Mouse (Mus musculus): ENCODE results near the gene Bud31. TPM values are rescaled to one million over a fixed set of nuclear protein-coding genes. Genes with fewer than 3 reads are reported as not detected.
"Not testable (repeated sequence)": the region's sequence is repeated elsewhere in the genome, so short reads cannot be mapped to it uniquely, and the experiment has no call there.

Gene Bud31
- 231 and 236 TPM in 2 replicates for polyA plus RNA-seq (2016; fragmentation: Nextera tagmentation; extraction: Ambion mirVana)

DNA sequence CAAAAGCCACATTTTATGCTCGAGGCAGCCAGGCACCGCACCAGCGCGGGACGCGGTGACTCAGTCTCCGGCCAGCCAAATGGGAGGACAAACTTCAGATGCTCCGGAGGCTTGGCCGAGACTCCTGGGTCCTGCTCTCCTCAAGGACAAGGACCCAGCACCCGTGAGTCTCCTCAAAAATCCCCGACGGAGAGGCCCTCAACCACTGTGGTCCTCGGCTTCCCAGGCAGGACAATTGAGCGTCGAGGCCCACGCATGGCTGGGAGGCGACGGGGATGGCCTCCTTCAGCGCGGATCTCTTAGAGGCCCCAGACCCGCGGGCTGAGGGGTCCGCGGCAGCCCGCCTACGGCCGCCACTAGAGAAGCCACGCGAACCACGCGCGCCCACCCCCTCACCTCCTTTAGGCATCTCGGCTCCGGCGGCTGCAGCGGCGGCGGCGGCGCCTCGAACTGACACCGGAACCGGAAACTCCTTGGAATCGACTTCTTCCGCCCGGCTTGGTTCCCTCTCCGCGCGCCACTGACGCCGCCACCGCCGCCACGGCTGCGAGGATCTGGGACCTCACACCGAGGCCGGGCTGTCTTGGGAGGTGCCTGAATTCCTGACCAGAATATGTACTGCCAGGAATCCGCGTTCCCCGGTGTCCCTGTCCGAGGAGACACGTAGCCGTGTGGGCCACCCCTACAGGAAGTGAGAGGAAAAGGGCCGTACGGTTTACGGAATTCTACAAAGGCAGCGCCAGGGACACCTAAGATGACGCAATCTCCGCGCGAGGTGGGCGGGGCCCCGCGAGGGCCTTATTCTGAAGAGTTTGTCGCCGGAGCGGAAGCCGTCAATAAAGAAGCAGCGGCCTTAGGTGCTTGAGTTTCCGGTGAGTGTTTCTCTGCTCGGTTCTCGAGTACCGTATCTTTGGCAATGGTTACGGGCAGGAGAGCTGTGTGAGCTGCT, at the start of gene Bud31, which contains the start of gene Pdap1:
Gene Bud31 (plus strand): TSS at position 792 of the 949 bp plus-strand sequence.
Gene Pdap1 (minus strand): TSS at position 668 of the 949 bp plus-strand sequence.
- peaks cover 26% of the 10 kb centered on the region for H3K4me1 ChIP-seq
- under 1% methylated on average over 84 of the region's 84 CpGs for WGBS
- H3K4me2 ChIP-seq (replicated peaks): peak within 1 kb of the TSS; percentile 84
- H3K4me3 ChIP-seq: peak within 1 kb of the TSS; percentile 93
- no peaks in the 10 kb centered on the region for H3K27me3 ChIP-seq (replicated peaks)
- peak within 1 kb of the TSS; percentile 91 for H3K9ac ChIP-seq
- peak; percentile 92 for ATAC-seq (ENCODE audit: low FRiP score, low read depth)
- H3K27ac ChIP-seq: peak within 1 kb of the TSS; percentile 74
- H3K36me3 ChIP-seq: peaks cover 48% of the 10 kb centered on the region
- H3K9me3 ChIP-seq: no peaks in the 10 kb centered on the region

GRCm38 (mm10) chr5:145096195-145096594, 44.0 kb upstream of the Bud31 start:
- Histone ChIP-seq H3K27me3 (replicated peaks) (no peaks in the 10 kb centered on the region), H3K4me1 (no peaks in the 10 kb centered on the region), H3K4me2 (replicated peaks) (no peak overlapping the region), H3K36me3 (peaks cover 89% of the 10 kb centered on the region), H3K27ac (no peak overlapping the region), H3K9me3 (no peaks in the 10 kb centered on the region), H3K9ac (no peak overlapping the region), H3K4me3 (no peak overlapping the region)
- WGBS: 88% methylated on average over 4 of the region's 4 CpGs
- ATAC-seq (ENCODE audit: low FRiP score, low read depth): no peak

DNA sequence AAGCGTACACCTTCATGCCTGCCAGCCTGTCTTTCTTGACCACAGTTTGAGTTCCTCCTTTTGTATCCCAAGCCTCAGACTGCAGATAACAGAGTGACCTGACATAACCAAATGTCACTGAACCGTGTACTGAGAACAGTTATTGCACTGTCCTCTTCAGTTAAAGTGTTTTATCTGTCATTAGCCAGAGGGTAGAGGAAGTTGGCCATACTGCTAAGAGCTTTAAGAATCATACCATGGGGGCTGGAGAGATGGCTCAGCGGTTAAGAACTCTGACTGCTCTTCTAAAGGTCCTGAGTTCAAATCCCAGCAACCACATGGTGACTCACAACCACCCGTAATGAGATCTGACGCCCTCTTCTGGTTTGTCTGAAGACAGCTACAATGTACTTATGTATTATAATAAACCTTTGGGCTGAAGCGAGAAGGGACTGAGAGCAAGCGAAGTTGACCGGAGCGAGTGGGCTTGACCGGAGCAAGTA, 41.8 kb upstream of the Bud31 start:
- Histone ChIP-seq H3K36me3 (peaks cover 92% of the 10 kb centered on the region), H3K9ac (no peak overlapping the region), H3K9me3 (no peaks in the 10 kb centered on the region), H3K4me2 (replicated peaks) (no peak overlapping the region), H3K4me1 (no peaks in the 10 kb centered on the region), H3K27ac (no peak overlapping the region), H3K27me3 (replicated peaks) (no peaks in the 10 kb centered on the region), H3K4me3 (no peak overlapping the region)
- 92% methylated on average over 10 of the region's 10 CpGs for WGBS
- ATAC-seq (ENCODE audit: low FRiP score, low read depth): no peak

DNA sequence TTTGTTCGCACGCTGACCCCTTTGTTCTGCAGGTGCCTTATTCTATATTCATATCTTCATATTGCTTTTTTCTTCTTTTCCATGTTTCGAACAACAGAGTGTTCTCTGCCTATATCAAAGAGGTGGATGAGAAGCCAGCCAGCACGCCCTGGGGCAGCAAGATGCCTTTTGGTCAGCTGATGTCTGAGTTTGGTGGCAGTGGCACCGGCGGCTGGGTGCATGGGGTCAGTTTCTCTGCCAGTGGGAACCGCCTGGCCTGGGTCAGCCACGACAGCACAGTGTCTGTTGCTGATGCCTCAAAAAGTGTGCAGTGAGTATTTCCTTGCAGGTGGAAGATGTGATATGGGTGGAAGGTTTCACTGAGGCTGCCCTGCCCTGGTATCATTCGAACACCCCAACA, 39.2 kb upstream of the Bud31 start:
- H3K27ac ChIP-seq: no peak overlapping the region
- no peak for ATAC-seq (ENCODE audit: low FRiP score, low read depth)
- H3K36me3 ChIP-seq: peaks cover 94% of the 10 kb centered on the region

DNA sequence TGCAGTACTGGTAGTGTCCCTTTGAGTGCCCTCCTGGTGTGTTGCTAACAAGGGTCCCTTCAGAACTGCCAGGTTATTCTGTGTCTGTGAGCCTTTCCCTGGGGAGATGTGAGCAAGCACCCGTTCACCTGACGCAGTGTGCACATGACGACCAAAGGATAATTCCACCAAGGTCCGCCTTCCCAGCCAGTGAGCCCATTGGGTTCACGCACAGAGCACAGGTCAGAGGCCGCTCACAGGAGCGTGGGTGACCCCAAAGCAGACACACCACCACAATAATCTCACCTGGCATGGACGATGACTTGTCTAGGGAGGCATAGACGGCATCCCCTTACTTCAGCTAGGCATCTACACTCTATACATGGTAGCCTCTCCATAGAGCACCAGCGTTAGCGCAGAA, 38.7 kb upstream of the Bud31 start:
- not testable (repeated sequence) for H3K4me2 ChIP-seq (replicated peaks)

More for the DNA sequence above, 39.2 kb upstream of the Bud31 start:
- 95% methylated on average over 9 of the region's 9 CpGs for WGBS
- Histone ChIP-seq H3K9me3 (no peaks in the 10 kb centered on the region), H3K27me3 (replicated peaks) (no peaks in the 10 kb centered on the region), H3K4me3 (no peak overlapping the region), H3K4me2 (replicated peaks) (no peak overlapping the region), H3K9ac (no peak overlapping the region), H3K4me1 (no peaks in the 10 kb centered on the region)

DNA sequence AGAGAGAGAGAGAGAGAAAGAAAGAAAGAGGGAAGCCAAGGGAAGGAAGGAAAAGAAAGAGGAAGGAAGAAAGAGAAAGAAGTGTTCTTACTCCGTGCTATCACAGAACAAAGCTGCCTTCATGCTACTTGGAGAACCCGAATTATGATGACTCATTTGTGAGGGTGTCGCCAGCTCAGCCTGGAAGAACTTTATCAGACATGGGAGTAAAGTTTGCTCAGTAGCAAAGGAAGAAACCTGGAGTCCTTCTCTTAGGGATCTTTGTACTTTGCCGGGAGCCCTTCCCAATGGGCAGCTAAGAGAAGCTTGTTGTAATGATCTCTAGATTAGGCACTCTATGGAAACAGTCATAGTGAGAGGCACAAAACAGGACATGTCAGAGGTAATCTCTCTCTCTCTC, 37.5 kb upstream of the Bud31 start:
- Histone ChIP-seq H3K27me3 (replicated peaks) (no peaks in the 10 kb centered on the region), H3K9ac (no peak overlapping the region), H3K4me3 (no peak overlapping the region), H3K36me3 (peaks cover 94% of the 10 kb centered on the region), H3K4me2 (replicated peaks) (no peak overlapping the region), H3K4me1 (no peaks in the 10 kb centered on the region), H3K27ac (no peak overlapping the region), H3K9me3 (no peaks in the 10 kb centered on the region)
- 90% methylated on average over 4 of the region's 4 CpGs for WGBS
- ATAC-seq (ENCODE audit: low FRiP score, low read depth): no peak

More for the DNA sequence above, 38.7 kb upstream of the Bud31 start:
- H3K27ac ChIP-seq; H3K9me3 ChIP-seq; ATAC-seq (ENCODE audit: low FRiP score, low read depth); H3K27me3 ChIP-seq (replicated peaks); H3K4me3 ChIP-seq; H3K9ac ChIP-seq; H3K4me1 ChIP-seq: not testable (repeated sequence)
- 98% methylated on average over 11 of the region's 11 CpGs for WGBS
- peaks cover 94% of the 10 kb centered on the region for H3K36me3 ChIP-seq

GRCm38 (mm10) chr5:145104328-145104727, 35.8 kb upstream of the Bud31 start:
- 84% methylated on average over 9 of the region's 9 CpGs for WGBS
- no peak for ATAC-seq (ENCODE audit: low FRiP score, low read depth)
- Histone ChIP-seq H3K27ac (no peak overlapping the region), H3K4me3 (no peak overlapping the region), H3K36me3 (peaks cover 98% of the 10 kb centered on the region), H3K4me1 (no peaks in the 10 kb centered on the region), H3K4me2 (replicated peaks) (no peak overlapping the region), H3K27me3 (replicated peaks) (no peaks in the 10 kb centered on the region), H3K9ac (no peak overlapping the region), H3K9me3 (no peaks in the 10 kb centered on the region)

DNA sequence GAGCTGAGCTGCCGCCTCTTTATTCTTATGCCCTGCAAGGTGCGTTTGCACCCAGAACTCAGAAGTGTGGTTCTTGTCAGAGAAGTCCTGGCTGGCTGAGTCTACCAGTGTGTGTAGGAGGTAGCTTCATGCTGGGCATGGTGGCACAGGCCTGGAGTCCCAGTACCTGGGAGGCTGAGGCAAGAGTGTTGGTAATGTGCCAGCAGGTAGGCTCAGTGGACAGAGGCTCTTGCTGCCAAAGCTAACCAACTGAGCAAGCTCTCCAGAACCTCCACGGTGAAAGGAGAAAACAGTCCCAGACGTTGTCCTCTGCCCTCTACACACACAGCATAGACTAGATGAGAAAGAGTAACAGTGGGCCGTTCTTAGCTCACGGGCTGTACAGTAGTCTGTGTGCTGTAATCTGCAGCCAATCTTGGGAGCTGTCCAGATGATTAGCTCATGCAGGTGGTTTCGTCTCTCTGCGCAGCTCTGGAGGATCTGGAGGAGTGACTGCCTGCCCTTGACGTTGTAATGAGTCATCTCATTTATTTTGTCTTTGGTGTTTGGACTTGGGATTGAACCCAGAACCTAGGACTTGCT, 34.4 kb upstream of the Bud31 start:
- Histone ChIP-seq H3K4me1 (no peaks in the 10 kb centered on the region), H3K4me3 (no peak overlapping the region), H3K36me3 (peaks cover 98% of the 10 kb centered on the region), H3K4me2 (replicated peaks) (no peak overlapping the region), H3K9me3 (no peaks in the 10 kb centered on the region), H3K27ac (no peak overlapping the region), H3K9ac (no peak overlapping the region), H3K27me3 (replicated peaks) (no peaks in the 10 kb centered on the region)
- 95% methylated on average over 9 of the region's 9 CpGs for WGBS
- no peak for ATAC-seq (ENCODE audit: low FRiP score, low read depth)

GRCm38 (mm10) chr5:145110401-145110800, 29.8 kb upstream of the Bud31 start:
- peaks cover 58% of the 10 kb centered on the region for H3K36me3 ChIP-seq
- ATAC-seq (ENCODE audit: low FRiP score, low read depth): no peak
- no peaks in the 10 kb centered on the region for H3K9me3 ChIP-seq
- H3K27me3 ChIP-seq (replicated peaks): peaks cover 20% of the 10 kb centered on the region
- WGBS: 84% methylated on average over 6 of the region's 6 CpGs
- H3K4me2 ChIP-seq (replicated peaks): no peak overlapping the region
- H3K4me3 ChIP-seq: no peak overlapping the region
- no peak overlapping the region for H3K9ac ChIP-seq
- H3K27ac ChIP-seq: no peak overlapping the region
- H3K4me1 ChIP-seq: peaks cover 9% of the 10 kb centered on the region; the same call in 1 of the 2 replicates

DNA sequence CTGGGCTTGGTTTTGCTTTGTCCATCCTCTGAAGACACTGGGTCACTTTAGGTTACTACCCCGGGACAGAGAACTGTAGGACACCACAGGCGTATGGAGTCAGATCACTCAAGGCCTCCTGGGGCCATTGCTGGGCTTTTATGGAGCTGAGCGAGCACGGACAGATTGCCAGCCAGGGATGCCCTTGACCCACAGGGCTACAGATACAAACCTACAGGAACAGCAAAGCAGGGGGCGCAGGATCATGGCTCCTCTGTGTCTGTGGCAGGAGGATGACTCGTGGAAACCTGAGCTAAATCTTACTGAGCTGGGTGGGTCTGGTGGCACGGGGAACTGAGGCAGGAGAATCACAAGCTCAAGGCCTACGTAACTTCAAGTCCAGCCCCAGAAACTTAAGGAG, 27.6 kb upstream of the Bud31 start:
- peaks cover 20% of the 10 kb centered on the region for H3K27me3 ChIP-seq (replicated peaks)
- H3K4me2 ChIP-seq (replicated peaks): no peak overlapping the region
- H3K4me3 ChIP-seq: no peak overlapping the region
- ATAC-seq (ENCODE audit: low FRiP score, low read depth): no peak
- WGBS: 78% methylated on average over 8 of the region's 8 CpGs
- H3K27ac ChIP-seq: no peak overlapping the region
- H3K36me3 ChIP-seq: peaks cover 36% of the 10 kb centered on the region
- peaks cover 9% of the 10 kb centered on the region; the same call in 1 of the 2 replicates for H3K4me1 ChIP-seq
- H3K9me3 ChIP-seq: no peaks in the 10 kb centered on the region
- no peak overlapping the region for H3K9ac ChIP-seq

- H3K9me3 ChIP-seq: no peaks in the 10 kb centered on the region
- ATAC-seq (ENCODE audit: low FRiP score, low read depth): no peak
- 0 out of 2 replicates have a peak overlapping the region, but pooled peaks have one; percentile 55 for H3K9ac ChIP-seq
- peaks cover 9% of the 10 kb centered on the region; the same call in 1 of the 2 replicates for H3K4me1 ChIP-seq
- H3K27me3 ChIP-seq (replicated peaks): peaks cover 20% of the 10 kb centered on the region
- no peak overlapping the region for H3K27ac ChIP-seq
- WGBS: 42% methylated on average over 2 of the region's 2 CpGs
- peak overlapping the region; percentile 72 for H3K4me2 ChIP-seq (replicated peaks)
- H3K36me3 ChIP-seq: peaks cover 28% of the 10 kb centered on the region
- H3K4me3 ChIP-seq: 0 out of 2 replicates have a peak overlapping the region, but pooled peaks have one; percentile 47
These were observed 26.7 kb upstream of the Bud31 start for GRCm38 (mm10) chr5:145113416-145113815.

- peak within 1 kb of the TSS; percentile 47 for H3K4me3 ChIP-seq
- H3K27me3 ChIP-seq (replicated peaks): peaks cover 20% of the 10 kb centered on the region
- H3K36me3 ChIP-seq: peaks cover 22% of the 10 kb centered on the region
- peak within 1 kb of the TSS; percentile 55 for H3K9ac ChIP-seq
- peak within 1 kb of the TSS; percentile 72 for H3K4me2 ChIP-seq (replicated peaks)
- peak; percentile 52 for ATAC-seq (ENCODE audit: low FRiP score, low read depth)
- WGBS: under 1% methylated on average over 43 of the region's 53 CpGs
- H3K9me3 ChIP-seq: no peaks in the 10 kb centered on the region
- peaks cover 9% of the 10 kb centered on the region; the same call in 1 of the 2 replicates for H3K4me1 ChIP-seq
- H3K27ac ChIP-seq: no peak within 1 kb of the TSS
These were observed 26.0 kb upstream of the Bud31 start, which contains the start of gene Arpc1b for GRCm38 (mm10) chr5:145114071-145114605. Arpc1b (plus strand) TSS chr5:145114215.
